Mouse (Mus musculus) midbrain, embryonic 15.5 days (tissue): Measurements from ENCODE around the gene Acot4. TPM values are rescaled to one million over a fixed set of nuclear protein-coding genes. Genes with fewer than 3 reads are reported as not detected.
"Not testable (repeated sequence)": the region's sequence is repeated elsewhere in the genome, so short reads cannot be mapped to it uniquely, and the experiment has no call there.

Experiments used
- ATAC-seq: fragments of 200-750 bp; cut with Nextera tagmentation; replicated peaks from 2 replicates; pipeline ENCODE4 v1.8.0; 2017; ENCODE audit warnings: moderate TSS enrichment
- H3K27ac ChIP-seq: fragments of 300-500 bp; sonication (generic); 2 replicates; pipeline ENCODE4 v1.5.1; 2015; ENCODE audit warnings: mild to moderate bottlenecking, inconsistent platforms
- H3K27me3 ChIP-seq: fragments of 300-500 bp; sonication (generic); replicated peaks from 2 replicates; pipeline ENCODE4 v1.6.1; 2015; ENCODE audit warnings: inconsistent platforms
- H3K36me3 ChIP-seq: fragments of 300-500 bp; sonication (generic); replicated peaks from 2 replicates; pipeline ENCODE4 v1.6.1; 2015; ENCODE audit warnings: inconsistent platforms
- H3K4me1 ChIP-seq: fragments of 300-500 bp; sonication (generic); 2 replicates; pipeline ENCODE4 v1.6.1; 2015; ENCODE audit warnings: inconsistent platforms
- H3K4me2 ChIP-seq: fragments of 300-500 bp; sonication (generic); 2 replicates; pipeline ENCODE4 v1.6.1; 2015; ENCODE audit warnings: inconsistent platforms, mild to moderate bottlenecking, moderate library complexity
- H3K4me3 ChIP-seq: fragments of 300-500 bp; sonication (generic); 2 replicates; pipeline ENCODE4 v1.5.1; 2015; ENCODE audit warnings: mild to moderate bottlenecking, inconsistent platforms
- H3K9ac ChIP-seq: fragments of 300-500 bp; sonication (generic); 2 replicates; pipeline ENCODE4 v1.6.1; 2015; ENCODE audit warnings: mild to moderate bottlenecking, inconsistent platforms
- H3K9me3 ChIP-seq: fragments of 300-500 bp; sonication (generic); 2 replicates; pipeline ENCODE4 v1.6.1; 2016; ENCODE audit warnings: inconsistent platforms
- WGBS: fragments of 180-500 bp; shearing (Covaris S2); methylation state at CpG from one replicate; pipeline ENCODE4 v1.1.7; 2015; ENCODE audit warnings: mixed read lengths; 5-methylcytosine and 5-hydroxymethylcytosine counted together
- polyA plus RNA-seq: library from polyadenylated mRNA; unstranded; fragments of >200 nt; fragmentation: Nextera tagmentation; extraction: Ambion mirVana; gene quantifications from 2 replicates; pipeline ENCODE4 v1.2.1, GENCODE M21; 2015

Acot4 gene
- 0.27 and 0.71 TPM in 2 replicates for polyA plus RNA-seq

- not testable (repeated sequence) for H3K27me3 ChIP-seq, ATAC-seq, H3K4me1 ChIP-seq, H3K36me3 ChIP-seq, H3K27ac ChIP-seq, H3K9me3 ChIP-seq
- Histone ChIP-seq H3K4me2 (peak within 1 kb of the TSS; percentile 66), H3K9ac (peak within 1 kb of the TSS; percentile 48), H3K4me3 (peak within 1 kb of the TSS; percentile 45)
- WGBS, result 7% methylated on average over 32 of the region's 32 CpGs
Observed at GRCm38 (mm10) chr12:84038241-84038640, at the start of gene Acot4. Gene Acot4 (plus strand): TSS chr12:84038379.

- peaks cover 9% of the 10 kb centered on the region for H3K4me1 ChIP-seq
- 62% methylated on average over 4 of the region's 4 CpGs for WGBS
- peak overlapping the region; percentile 67 for H3K9ac ChIP-seq
- peak overlapping the region; percentile 59 for H3K4me3 ChIP-seq
- H3K9me3 ChIP-seq, result no peaks in the 10 kb centered on the region
- H3K27me3 ChIP-seq, result no peaks in the 10 kb centered on the region
- no peaks in the 10 kb centered on the region for H3K36me3 ChIP-seq
- H3K4me2 ChIP-seq, result peak overlapping the region; percentile 61
- no peak; the same call in 1 of the 2 replicates for ATAC-seq
- H3K27ac ChIP-seq, result peak overlapping the region; percentile 92
Observed at GRCm38 (mm10) chr12:83988483-83988882, 49.7 kb upstream of the Acot4 start.

- Histone ChIP-seq H3K36me3 (no peaks in the 10 kb centered on the region), H3K4me3 (no peak overlapping the region), H3K9me3 (no peaks in the 10 kb centered on the region), H3K27ac (no peak overlapping the region), H3K9ac (no peak overlapping the region), H3K27me3 (no peaks in the 10 kb centered on the region), H3K4me2 (no peak overlapping the region), H3K4me1 (peaks cover 9% of the 10 kb centered on the region)
- ATAC-seq, result no peak
- WGBS, result 96% methylated on average over 4 of the region's 4 CpGs
Observed at GRCm38 (mm10) chr12:83989378-83989777, 48.8 kb upstream of the Acot4 start.

- Histone ChIP-seq H3K27ac (no peak overlapping the region), H3K4me1 (no peaks in the 10 kb centered on the region), H3K36me3 (no peaks in the 10 kb centered on the region), H3K9me3 (no peaks in the 10 kb centered on the region), H3K9ac (no peak overlapping the region), H3K27me3 (no peaks in the 10 kb centered on the region), H3K4me2 (no peak overlapping the region), H3K4me3 (no peak overlapping the region)
- WGBS, result 65% methylated on average over 2 of the region's 2 CpGs
- ATAC-seq, result no peak
Observed at GRCm38 (mm10) chr12:83997221-83997620, 41.0 kb upstream of the Acot4 start.

GRCm38 (mm10) chr12:83998341-83999107, 39.7 kb upstream of the Acot4 start:
- Histone ChIP-seq H3K4me2 (no peak overlapping the region), H3K27ac (no peak overlapping the region), H3K27me3 (no peaks in the 10 kb centered on the region), H3K9me3 (no peaks in the 10 kb centered on the region), H3K9ac (no peak overlapping the region), H3K4me1 (no peaks in the 10 kb centered on the region), H3K4me3 (no peak overlapping the region), H3K36me3 (no peaks in the 10 kb centered on the region)
- ATAC-seq, result no peak
- WGBS, result 60% methylated on average over 11 of the region's 11 CpGs

GRCm38 (mm10) chr12:83999237-83999636, 38.9 kb upstream of the Acot4 start:
- 69% methylated on average over 8 of the region's 8 CpGs for WGBS
- ATAC-seq, result not testable (repeated sequence)

GRCm38 (mm10) chr12:84000418-84000817, 37.8 kb upstream of the Acot4 start:
- no peaks in the 10 kb centered on the region for H3K36me3 ChIP-seq
- no peak overlapping the region for H3K4me3 ChIP-seq
- no peaks in the 10 kb centered on the region for H3K9me3 ChIP-seq
- H3K4me2 ChIP-seq, result no peak overlapping the region
- no peak overlapping the region for H3K9ac ChIP-seq
- H3K4me1 ChIP-seq, result no peaks in the 10 kb centered on the region
- H3K27ac ChIP-seq, result no peak overlapping the region
- ATAC-seq, result no peak
- no peaks in the 10 kb centered on the region for H3K27me3 ChIP-seq
- 88% methylated on average over 3 of the region's 3 CpGs for WGBS

More at GRCm38 (mm10) chr12:83999237-83999636, 38.9 kb upstream of the Acot4 start:
- H3K36me3 ChIP-seq, H3K9ac ChIP-seq, H3K27ac ChIP-seq, H3K9me3 ChIP-seq, H3K4me3 ChIP-seq, H3K27me3 ChIP-seq, H3K4me2 ChIP-seq, H3K4me1 ChIP-seq: not testable (repeated sequence)

- Histone ChIP-seq H3K4me1 (peaks cover 5% of the 10 kb centered on the region; the same call in 1 of the 2 replicates), H3K9ac (no peak overlapping the region)
Observed at GRCm38 (mm10) chr12:84003866-84004265, 34.3 kb upstream of the Acot4 start.

GRCm38 (mm10) chr12:84008251-84008650, 29.9 kb upstream of the Acot4 start:
- H3K4me3 ChIP-seq, result no peak overlapping the region
- no peak overlapping the region for H3K9ac ChIP-seq
- H3K4me2 ChIP-seq, result peak overlapping the region; percentile 59; the same call in 1 of the 2 replicates
- H3K36me3 ChIP-seq, result no peaks in the 10 kb centered on the region
- H3K9me3 ChIP-seq, result no peaks in the 10 kb centered on the region
- peaks cover 24% of the 10 kb centered on the region for H3K4me1 ChIP-seq
- H3K27ac ChIP-seq, result peak overlapping the region; percentile 45; the same call in 1 of the 2 replicates
- WGBS, result 90% methylated on average over 12 of the region's 12 CpGs
- H3K27me3 ChIP-seq, result no peaks in the 10 kb centered on the region
- ATAC-seq, result no peak

More at GRCm38 (mm10) chr12:84003866-84004265, 34.3 kb upstream of the Acot4 start:
- Histone ChIP-seq H3K27me3 (no peaks in the 10 kb centered on the region), H3K4me2 (no peak overlapping the region), H3K27ac (no peak overlapping the region), H3K9me3 (no peaks in the 10 kb centered on the region), H3K4me3 (no peak overlapping the region), H3K36me3 (no peaks in the 10 kb centered on the region)
- 94% methylated on average over 1 of the region's 1 CpGs for WGBS
- no peak for ATAC-seq

- Histone ChIP-seq H3K36me3 (no peaks in the 10 kb centered on the region), H3K4me2 (peak overlapping the region; percentile 59), H3K27ac (peak overlapping the region; percentile 45; the same call in 1 of the 2 replicates), H3K27me3 (no peaks in the 10 kb centered on the region), H3K9ac (no peak overlapping the region), H3K9me3 (no peaks in the 10 kb centered on the region), H3K4me3 (peak overlapping the region; percentile 50), H3K4me1 (peaks cover 24% of the 10 kb centered on the region)
- 0 out of 2 replicates have a peak, but pooled peaks have one; percentile 48 for ATAC-seq
- WGBS, result 38% methylated on average over 8 of the region's 8 CpGs
Observed at GRCm38 (mm10) chr12:84008729-84009128, 29.4 kb upstream of the Acot4 start.

- H3K27me3 ChIP-seq, H3K9me3 ChIP-seq, H3K36me3 ChIP-seq: not testable (repeated sequence)
- peaks cover 24% of the 10 kb centered on the region for H3K4me1 ChIP-seq
- peak within 1 kb of the TSS; percentile 50 for H3K4me3 ChIP-seq
- H3K9ac ChIP-seq, result peak within 1 kb of the TSS; percentile 41
- peak within 1 kb of the TSS; percentile 67 for H3K27ac ChIP-seq
- ATAC-seq, result peak; percentile 91
- H3K4me2 ChIP-seq, result peak within 1 kb of the TSS; percentile 59
- under 1% methylated on average over 70 of the region's 70 CpGs for WGBS
Observed at GRCm38 (mm10) chr12:84009171-84009965, 28.8 kb upstream of the Acot4 start, which contains the start of gene Acot1. Gene Acot1 (plus strand): TSS chr12:84009490.

GRCm38 (mm10) chr12:84010201-84010600, 28.0 kb upstream of the Acot4 start:
- Histone ChIP-seq H3K4me3 (peak overlapping the region; percentile 50), H3K4me2 (peak overlapping the region; percentile 40; the same call in 1 of the 2 replicates)
- WGBS, result 70% methylated on average over 3 of the region's 3 CpGs

More at GRCm38 (mm10) chr12:84010201-84010600, 28.0 kb upstream of the Acot4 start:
- ATAC-seq, result no peak
- no peaks in the 10 kb centered on the region for H3K27me3 ChIP-seq
- no peaks in the 10 kb centered on the region for H3K36me3 ChIP-seq
- no peak overlapping the region for H3K9ac ChIP-seq
- H3K9me3 ChIP-seq, result no peaks in the 10 kb centered on the region
- H3K4me1 ChIP-seq, result peaks cover 24% of the 10 kb centered on the region
- H3K27ac ChIP-seq, result 0 out of 2 replicates have a peak overlapping the region, but pooled peaks have one; percentile 57
